Mouse (Mus musculus): Measurements from ENCODE around the gene Nrgn. TPM values are rescaled to one million over a fixed set of nuclear protein-coding genes. Genes with fewer than 3 reads are reported as not detected.

The Nrgn gene
- total and polyA plus RNA-seq, 3 experiments: 0.58 to 43.5 TPM; not detected in 1

GRCm38 (mm10) chr9:37586718-37587117 lies 34.0 kb upstream of the Nrgn start:
- no peaks in the 10 kb centered on the region for H3K79me2 ChIP-seq (ENCODE audit: control insufficient read depth, insufficient read depth, low read length, poor library complexity)
- no peak overlapping the region for H3K9ac ChIP-seq (ENCODE audit: control insufficient read depth, low read depth, low read length, poor library complexity, severe bottlenecking)
- no peaks in the 10 kb centered on the region for H3K4me1 ChIP-seq (ENCODE audit: control insufficient read depth in 1 of 2, insufficient read depth in 2 of 2, low read length in 2 of 2)
- H3K36me3 ChIP-seq (ENCODE audit: control insufficient read depth in 1 of 2, insufficient read depth in 2 of 2, low read length in 2 of 2): no peaks in the 10 kb centered on the region
- no peaks in the 10 kb centered on the region; the same call in 1 of the 2 replicates for H3K9me3 ChIP-seq (replicated peaks; ENCODE audit: insufficient read depth, low read length)
- H3K4me3 ChIP-seq (ENCODE audit: control insufficient read depth in 1 of 2, insufficient read depth in 1 of 2, low read depth in 2 of 2, low read length in 2 of 2): no peak overlapping the region
- TF ChIP-seq E2F4 (IDR thresholded peaks at IDR 0.05; ENCODE audit: borderline replicate concordance, low read depth, low read length) (no peak), UBTF (IDR thresholded peaks at IDR 0.05; ENCODE audit: borderline replicate concordance, insufficient read depth, low read depth, low read length) (no peak), CHD2 (IDR thresholded peaks at IDR 0.05; ENCODE audit: low read length) (no peak)
- H3K27ac ChIP-seq (ENCODE audit: control insufficient read depth, low read depth, low read length): no peak overlapping the region
- no peak for DNase-seq (ENCODE audit: low read depth, low spot score)
- H3K27me3 ChIP-seq (ENCODE audit: control insufficient read depth in 1 of 2, insufficient read depth in 2 of 2, low read length in 2 of 2): no peaks in the 10 kb centered on the region

DNA sequence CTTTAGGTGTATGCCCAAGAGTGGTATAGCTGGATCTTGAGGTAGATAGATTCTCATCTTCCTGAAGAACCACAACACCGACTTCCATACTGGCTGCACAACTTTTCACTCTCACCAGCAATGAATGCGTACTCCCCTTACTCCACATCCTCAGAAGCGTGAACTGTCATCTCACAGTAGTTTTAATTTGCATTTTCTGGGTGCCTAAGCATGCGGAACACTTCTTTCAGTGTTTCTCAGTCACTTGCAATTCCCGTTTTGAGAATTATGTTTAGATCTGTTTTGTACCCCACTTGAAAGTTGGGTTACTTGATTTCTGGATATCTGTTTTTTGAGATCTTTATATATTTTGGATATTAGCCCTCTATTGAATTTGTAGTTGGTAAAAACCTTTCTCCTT lies 30.9 kb upstream of the Nrgn start:
- Histone ChIP-seq H3K9ac (ENCODE audit: control insufficient read depth, low read depth, low read length, poor library complexity, severe bottlenecking) (no peak overlapping the region), H3K36me3 (ENCODE audit: control insufficient read depth in 1 of 2, insufficient read depth in 2 of 2, low read length in 2 of 2) (no peaks in the 10 kb centered on the region), H3K27me3 (ENCODE audit: control insufficient read depth in 1 of 2, insufficient read depth in 2 of 2, low read length in 2 of 2) (no peaks in the 10 kb centered on the region), H3K4me3 (ENCODE audit: control insufficient read depth in 1 of 2, insufficient read depth in 1 of 2, low read depth in 2 of 2, low read length in 2 of 2) (no peak overlapping the region), H3K27ac (ENCODE audit: control insufficient read depth, low read depth, low read length) (no peak overlapping the region), H3K9me3 (replicated peaks; ENCODE audit: insufficient read depth, low read length) (no peaks in the 10 kb centered on the region), H3K79me2 (ENCODE audit: control insufficient read depth, insufficient read depth, low read length, poor library complexity) (no peaks in the 10 kb centered on the region), H3K4me1 (ENCODE audit: control insufficient read depth in 1 of 2, insufficient read depth in 2 of 2, low read length in 2 of 2) (no peaks in the 10 kb centered on the region)
- DNase-seq (ENCODE audit: low read depth, low spot score): no peak
- TF ChIP-seq CTCF (IDR thresholded peaks at IDR 0.05 in 2 of 3, conservative IDR thresholded peaks at IDR 0.05 in 1 of 3; ENCODE audit: control insufficient read depth in 1 of 3, insufficient read depth in 1 of 3, low read depth in 2 of 3, low read length in 3 of 3, poor library complexity in 1 of 3, severe bottlenecking in 1 of 3) (no peak), NELFE (IDR thresholded peaks at IDR 0.05; ENCODE audit: low read depth, low read length) (no peak), MAX (IDR thresholded peaks at IDR 0.05; ENCODE audit: low read length) (no peak), NRF1 (IDR thresholded peaks at IDR 0.05; ENCODE audit: insufficient read depth, low read depth, low read length, poor library complexity, severe bottlenecking) (no peak), SMC3 (IDR thresholded peaks at IDR 0.05; ENCODE audit: low read depth, low read length) (no peak), HCFC1 (IDR thresholded peaks at IDR 0.05; ENCODE audit: low read depth, low read length) (no peak), TCF12 (IDR thresholded peaks at IDR 0.05; ENCODE audit: low read depth, low read length) (no peak), ZMIZ1 (IDR thresholded peaks at IDR 0.05; ENCODE audit: low read depth, low read length) (no peak), CHD2 (IDR thresholded peaks at IDR 0.05; ENCODE audit: low read length) (no peak), MAFK (IDR thresholded peaks at IDR 0.05; ENCODE audit: borderline replicate concordance, low read depth, low read length) (no peak), RAD21 (IDR thresholded peaks at IDR 0.05; ENCODE audit: low read depth, low read length) (no peak), MYC (IDR thresholded peaks at IDR 0.05; ENCODE audit: low read depth, low read length) (no peak), ZKSCAN1 (IDR thresholded peaks at IDR 0.05; ENCODE audit: low read depth, low read length) (no peak), GABPA (IDR thresholded peaks at IDR 0.05; ENCODE audit: low read depth, low read length) (no peak), POLR2AphosphoS2 (IDR thresholded peaks at IDR 0.05; ENCODE audit: low read length) (no peak), EP300 (IDR thresholded peaks at IDR 0.05; ENCODE audit: low read depth in 1 of 2, low read length in 2 of 2) (no peak), KAT2A (conservative IDR thresholded peaks at IDR 0.05; ENCODE audit: low read depth, low read length) (no peak)
